Comparison of ENCODE assay signal across 9 mouse cellular contexts in the genomic region with DNA sequence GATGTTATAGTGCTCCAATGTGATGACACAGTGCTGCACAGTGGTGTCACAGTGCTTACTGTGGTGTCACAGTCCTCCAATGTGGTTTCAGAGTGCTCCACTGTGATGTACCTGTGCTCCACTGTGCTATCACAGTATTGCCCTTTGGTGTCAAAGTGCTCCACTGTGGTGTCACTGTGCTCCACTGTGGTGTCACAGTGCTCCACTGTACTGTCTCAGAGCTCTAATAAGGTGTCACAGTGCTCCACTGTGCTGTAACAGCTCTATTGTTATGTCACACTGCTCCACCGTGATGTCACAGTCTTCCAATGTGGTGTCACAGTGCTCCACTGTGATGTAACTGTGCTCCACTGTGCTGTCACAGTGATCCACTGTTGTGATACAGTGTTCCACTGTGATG.
DNase-seq lines count a peak whose midpoint lies in the region; ATAC-seq and TF ChIP-seq lines count a peak whose summit lies in the region.
"Had no signal": no experiment of that assay in that cellular context is flagged by ENCODE, and none has a peak within 500 bp of the region (broad histone marks: within the 10 kb centered on the region; RNA-seq: fewer than 3 reads in every experiment).

No protein-coding gene starts in this region.

- H3K4me2 ChIP-seq in heart, embryonic 11.5 days = no peak overlapping the region
- no peak overlapping the region for H3K4me2 ChIP-seq in liver, embryonic 15.5 days
- H3K4me2 ChIP-seq in stomach, embryonic 15.5 days = no peak overlapping the region

- no peaks in the 10 kb centered on the region for H3K36me3 ChIP-seq in heart, embryonic 11.5 days (ENCODE audit: control insufficient read depth, insufficient read depth, low read length)
- H3K36me3 ChIP-seq in liver, embryonic 15.5 days (replicated peaks) = no peaks in the 10 kb centered on the region
- no peaks in the 10 kb centered on the region for H3K36me3 ChIP-seq in stomach, embryonic 15.5 days

- 87% methylated on average over 1 of the region's 1 CpGs for whole genome bisulfite sequencing in heart, embryonic 11.5 days (ENCODE audit: insufficient replicate concordance)
- 74% methylated on average over 1 of the region's 1 CpGs for WGBS in liver, embryonic 15.5 days (ENCODE audit: insufficient replicate concordance)
- 93% methylated on average over 1 of the region's 1 CpGs for WGBS in stomach, embryonic 15.5 days
- WGBS in cerebellum, adult 2 months = 85% methylated on average over 1 of the region's 1 CpGs

- no peaks in the 10 kb centered on the region for H3K4me1 ChIP-seq in heart, embryonic 11.5 days (ENCODE audit: control insufficient read depth, insufficient read depth, low read length)
- no peaks in the 10 kb centered on the region for H3K4me1 ChIP-seq in liver, embryonic 15.5 days (replicated peaks)
- H3K4me1 ChIP-seq in stomach, embryonic 15.5 days = no peaks in the 10 kb centered on the region
- H3K4me1 ChIP-seq in cerebellum, adult 2 months (ENCODE audit: control insufficient read depth, insufficient read depth, low read length) = no peaks in the 10 kb centered on the region

- DNase-seq in heart, postnatal 4 days = no peak
- peak; percentile 10 for DNase-seq in testis, postnatal 10 days (ENCODE audit: low spot score)
- no peak for DNase-seq in testis, postnatal 14 days (ENCODE audit: low spot score)
- no peak for DNase-seq in ovary, postnatal 36 days (ENCODE audit: low spot score)
- no peak for DNase-seq in cerebellum, adult 2 months
- DNase-seq: adrenal gland, adult 8-10 months had no signal

- H3K4me3 ChIP-seq in heart, embryonic 11.5 days (ENCODE audit: low read depth, low read length) = no peak overlapping the region
- H3K4me3 ChIP-seq in liver, embryonic 15.5 days (replicated peaks) = no peak overlapping the region
- H3K4me3 ChIP-seq in stomach, embryonic 15.5 days (replicated peaks) = no peak overlapping the region
- no peak overlapping the region for H3K4me3 ChIP-seq in cerebellum, adult 2 months (replicated peaks; ENCODE audit: insufficient read depth, low read depth, low read length)

- TF ChIP-seq POLR2A in cerebellum, adult 2 months (IDR thresholded peaks at IDR 0.05; ENCODE audit: borderline replicate concordance, insufficient read depth, low read length) = no peak

- H3K9ac ChIP-seq in heart, embryonic 11.5 days (ENCODE audit: low read depth, low read length) = no peak overlapping the region
- no peak overlapping the region for H3K9ac ChIP-seq in liver, embryonic 15.5 days
- H3K9ac ChIP-seq in stomach, embryonic 15.5 days = no peak overlapping the region

- H3K27me3 ChIP-seq in heart, embryonic 11.5 days (ENCODE audit: control insufficient read depth, insufficient read depth, low read length) = no peaks in the 10 kb centered on the region
- H3K27me3 ChIP-seq in liver, embryonic 15.5 days = no peaks in the 10 kb centered on the region
- no peaks in the 10 kb centered on the region for H3K27me3 ChIP-seq in stomach, embryonic 15.5 days (replicated peaks)
- H3K27me3 ChIP-seq in cerebellum, adult 2 months (ENCODE audit: control insufficient read depth, insufficient read depth, low read length) = no peaks in the 10 kb centered on the region

- no peak overlapping the region for H3K27ac ChIP-seq in heart, embryonic 11.5 days (ENCODE audit: low read depth, low read length)
- H3K27ac ChIP-seq in liver, embryonic 15.5 days (replicated peaks) = no peak overlapping the region
- no peak overlapping the region for H3K27ac ChIP-seq in stomach, embryonic 15.5 days
- H3K27ac ChIP-seq in cerebellum, adult 2 months (ENCODE audit: insufficient read depth, low read length) = no peak overlapping the region

- peak; percentile 72; the same call in 1 of the 2 replicates for ATAC-seq in heart, embryonic 11.5 days (replicated peaks; ENCODE audit: insufficient number of reproducible peaks, low FRiP score, low TSS enrichment)
- peak; percentile 35; the same call in 1 of the 2 replicates for ATAC-seq in liver, embryonic 15.5 days (ENCODE audit: insufficient read depth)
- peak; percentile 67; the same call in 1 of the 2 replicates for ATAC-seq in stomach, embryonic 15.5 days (ENCODE audit: insufficient read depth, low FRiP score, low read depth)

- no peak for TF ChIP-seq CTCF in cerebellum, adult 2 months (IDR thresholded peaks at IDR 0.05; ENCODE audit: borderline replicate concordance, insufficient read depth, low read depth, low read length)

- peaks cover 64% of the 10 kb centered on the region for H3K9me3 ChIP-seq in heart, embryonic 11.5 days (replicated peaks; ENCODE audit: control insufficient read depth, low read length)
- 0 out of 2 replicates have a peak, but pooled peaks cover 3% of the 10 kb centered on the region for H3K9me3 ChIP-seq in liver, embryonic 15.5 days (replicated peaks)
- no peaks in the 10 kb centered on the region for H3K9me3 ChIP-seq in stomach, embryonic 15.5 days
